Mouse (Mus musculus): ENCODE data around the gene Mdh1.

Mdh1 gene

DNA sequence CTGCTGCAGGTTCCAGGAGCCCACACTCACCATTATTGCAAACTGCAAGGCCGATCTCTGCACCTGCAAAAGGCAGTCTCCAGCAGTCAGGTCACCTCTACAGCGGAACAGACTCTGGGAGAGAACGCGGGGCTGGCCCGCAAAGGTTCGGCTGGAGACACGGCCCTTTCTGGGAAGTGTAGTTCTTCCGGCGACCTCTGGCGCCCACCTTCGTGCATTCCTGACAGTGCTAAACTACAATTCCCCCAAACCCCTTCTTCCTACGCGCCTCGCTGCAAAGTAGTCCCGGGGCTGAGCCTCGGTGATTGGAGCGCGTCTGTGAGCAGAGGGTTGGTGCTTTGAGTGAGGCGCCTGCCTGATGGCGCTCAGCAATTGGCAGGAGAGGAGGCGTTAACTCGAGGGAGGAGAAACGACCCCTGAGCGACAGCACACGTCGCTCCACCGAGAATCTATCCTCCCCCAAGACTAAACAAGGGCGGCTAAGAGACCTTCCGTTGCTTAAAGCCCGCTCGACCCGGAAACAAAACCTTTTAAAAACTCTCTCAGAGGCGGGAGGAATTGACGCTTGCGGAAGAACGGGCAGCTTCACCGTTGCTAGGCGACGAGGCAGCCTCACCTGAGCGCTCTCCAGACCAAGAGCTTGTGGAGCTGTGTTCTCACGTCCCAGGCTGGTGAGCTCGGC is at the start of gene Mdh1, which contains the start of gene Wdpcp:
TSS of gene Mdh1 (minus strand) at position 668 of the 682 bp plus-strand sequence.
TSS of gene Wdpcp (plus strand) at position 536 of the 682 bp plus-strand sequence.
- ChIA-PET POLR2A (interaction anchor here in 2 of 4 experiments (0.6 to 1.1 kb wide), 4 partner anchors 9 to 319 kb away, joined by 3 to 10 read pairs (median 3); no protein-coding TSS in a partner anchor), CTCF (interaction anchor here in 1 of 4 experiments (0.5 kb wide), 1 partner anchor 245 kb away, joined by 12 read pairs; no protein-coding TSS in a partner anchor)

DNA sequence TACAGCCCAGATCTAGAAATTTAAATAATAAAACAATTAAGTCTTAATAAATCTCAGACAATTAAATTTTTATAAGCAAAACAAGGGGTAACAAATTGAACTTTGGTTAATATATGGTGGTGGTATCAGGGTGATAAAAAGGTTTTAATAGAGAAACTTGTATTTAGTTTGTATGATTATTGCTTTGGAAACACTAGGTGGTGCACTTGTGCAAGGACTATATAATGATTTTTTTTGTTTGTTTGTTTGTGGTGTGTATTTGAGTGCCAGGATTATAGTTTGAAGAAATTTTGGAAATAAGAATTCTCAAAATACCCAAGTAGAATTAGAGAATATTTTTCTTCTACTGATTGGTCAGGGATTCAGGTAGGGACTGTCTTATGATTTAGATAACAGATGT is 43.7 kb upstream of the Mdh1 start:
- POLR2A ChIA-PET, result no interaction called here
- CTCF ChIA-PET, result no interaction called here

DNA sequence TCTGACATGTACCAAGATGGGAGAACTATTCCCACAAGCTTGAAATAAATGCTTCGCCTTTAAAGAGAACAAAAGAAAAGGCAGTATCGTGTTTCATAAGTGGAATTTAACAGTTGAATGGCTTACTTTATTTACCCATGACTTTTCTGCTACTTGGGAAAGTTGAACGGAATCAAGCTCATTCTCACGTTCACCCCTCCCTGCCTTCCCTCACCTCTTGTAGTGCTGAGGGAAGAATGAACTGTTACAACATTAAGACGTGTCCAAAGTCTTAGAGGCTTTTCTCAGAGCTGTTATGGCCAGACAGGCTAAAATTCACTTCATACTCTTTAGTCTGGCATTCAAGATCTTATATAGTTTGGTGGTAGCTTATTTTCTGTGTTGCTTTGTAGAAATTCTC is 30.3 kb upstream of the Mdh1 start:
- ChIA-PET CTCF (no interaction called here), POLR2A (interaction anchor here in 1 of 4 experiments (0.7 kb wide), 1 partner anchor 53 kb away, joined by 4 read pairs; no protein-coding TSS in a partner anchor)

DNA sequence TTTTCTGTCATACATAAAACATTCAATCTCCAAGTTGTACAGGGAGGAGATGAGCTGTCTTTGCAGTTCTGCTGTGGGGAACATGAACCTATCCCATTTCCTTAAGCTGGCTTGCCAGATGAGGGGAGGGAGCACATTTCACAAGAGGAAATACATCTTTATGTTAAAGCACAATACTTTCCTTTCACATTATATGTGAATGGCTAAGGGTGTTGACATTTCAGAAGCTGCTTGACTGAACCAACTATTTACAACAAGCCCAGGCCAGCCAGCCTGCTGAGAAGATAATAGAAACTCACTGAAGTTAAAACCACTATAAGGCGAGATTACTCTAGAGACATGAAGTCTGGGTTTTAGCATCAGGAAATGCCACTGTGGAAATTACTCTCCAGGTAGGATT is 11.1 kb upstream of the Mdh1 start:
- POLR2A ChIA-PET, result interaction anchor here in 1 of 4 experiments (0.6 kb wide), 1 partner anchor 43 kb away, joined by 3 read pairs; no protein-coding TSS in a partner anchor
- CTCF ChIA-PET, result no interaction called here

DNA sequence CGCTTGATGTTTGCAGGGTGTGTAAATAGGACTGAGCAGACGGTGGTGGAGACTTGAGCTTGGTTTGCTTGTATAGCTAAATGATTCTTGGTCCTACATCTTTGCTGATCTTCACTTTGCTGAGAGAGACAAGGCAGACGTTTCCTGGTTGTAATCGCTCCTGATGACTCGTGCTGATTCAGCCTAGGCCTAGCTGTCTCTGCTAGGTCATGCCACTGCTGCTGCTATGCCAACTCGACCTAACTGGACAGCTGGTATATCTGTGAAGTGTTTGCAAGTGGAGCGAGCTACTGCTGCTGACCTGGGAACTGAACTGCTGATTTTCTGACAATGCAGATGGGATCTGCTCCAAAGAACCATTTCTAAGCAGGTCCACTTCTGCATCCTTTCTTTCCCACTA is 9.3 kb upstream of the Mdh1 start:
- ChIA-PET CTCF (no interaction called here), POLR2A (interaction anchor here in 2 of 4 experiments (1.2 to 2.0 kb wide), 2 partner anchors 9 kb away, joined by 3 to 10 read pairs; partner anchors contain the start of genes Mdh1 (in 2 of the 2) and Wdpcp (in 2 of the 2))

DNA sequence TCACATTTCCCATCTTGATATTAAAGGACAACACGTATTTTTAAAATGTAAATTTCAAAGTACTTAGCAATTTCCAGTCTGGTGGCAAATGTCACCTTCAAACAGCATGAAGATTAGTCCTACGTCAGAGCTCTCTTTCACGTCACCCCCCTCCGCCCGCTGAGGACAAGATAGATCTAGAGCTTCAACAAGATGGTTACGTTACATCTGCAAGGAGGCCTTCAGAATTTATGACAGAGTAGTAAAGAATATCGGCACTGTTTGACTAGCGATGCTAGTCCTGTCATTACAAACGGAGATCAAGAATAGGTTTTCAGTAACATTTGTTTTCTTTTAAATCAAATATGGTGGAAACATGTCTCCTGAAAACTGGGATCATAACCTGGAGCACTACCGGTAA is 1.2 kb downstream of the Mdh1 start:
- CTCF ChIA-PET, result no interaction called here
- POLR2A ChIA-PET, result interaction anchor here in 2 of 4 experiments (0.6 to 1.1 kb wide), 2 partner anchors 29 to 148 kb away, joined by 3 read pairs; no protein-coding TSS in a partner anchor

DNA sequence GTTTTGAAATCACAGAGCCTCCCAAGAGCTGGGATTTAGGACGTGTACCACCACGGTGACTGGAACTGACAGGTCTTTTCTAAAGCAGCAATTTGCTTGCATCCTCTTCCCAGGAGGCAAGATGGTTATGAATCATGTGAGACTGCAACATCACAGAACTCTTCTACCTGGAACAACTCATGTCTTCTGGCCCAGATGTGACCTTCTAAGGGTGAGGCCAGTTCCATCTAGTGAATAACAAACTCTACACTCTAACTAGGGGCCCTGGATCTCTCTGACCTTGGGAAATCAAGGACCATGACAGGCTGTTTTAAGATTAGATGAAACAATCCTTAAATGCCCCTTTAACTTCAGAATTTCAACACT is 2.1 kb downstream of the Mdh1 start:
- CTCF ChIA-PET, result interaction anchor here in 1 of 4 experiments (0.6 kb wide), 1 partner anchor 42 kb away, joined by 4 read pairs; no protein-coding TSS in a partner anchor
- POLR2A ChIA-PET, result interaction anchor here in 2 of 4 experiments (0.7 to 0.9 kb wide), 3 partner anchors 14 to 698 kb away, joined by 3 to 4 read pairs (median 3); no protein-coding TSS in a partner anchor

DNA sequence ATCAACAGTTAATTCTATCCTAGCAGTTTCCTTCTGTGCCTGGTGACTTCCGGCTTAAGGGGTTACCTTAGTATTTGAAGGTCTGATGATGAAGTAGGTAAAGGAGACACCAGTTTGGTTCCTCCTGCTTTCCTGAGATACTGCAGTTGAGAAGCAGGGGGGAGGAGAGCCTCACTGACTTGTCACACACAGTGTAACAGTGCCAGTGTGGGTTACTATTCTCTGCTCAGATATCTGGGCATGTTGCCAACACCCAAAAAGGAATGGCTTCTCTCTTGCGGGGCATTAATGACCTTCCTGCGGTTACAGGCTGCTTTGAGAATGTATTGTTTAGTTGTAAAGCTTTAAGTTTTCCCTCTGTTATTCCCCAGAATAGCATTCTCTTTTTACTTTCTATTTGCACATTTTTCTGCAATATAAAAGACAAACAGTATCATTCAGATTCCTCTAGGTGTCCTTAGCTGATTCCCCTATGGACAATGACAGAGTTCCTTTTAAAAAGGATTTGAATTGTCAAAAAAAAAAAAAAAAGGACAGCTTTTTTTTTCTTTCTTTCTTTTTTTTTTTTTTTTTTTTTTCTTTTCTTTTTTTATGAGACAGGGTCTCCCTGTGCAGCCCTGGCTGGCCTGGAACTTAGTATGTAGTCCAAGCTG is 2.6 kb downstream of the Mdh1 start:
- CTCF ChIA-PET, result interaction anchor here in 3 of 4 experiments (0.6 to 0.7 kb wide), 4 partner anchors 42 to 1137 kb away, joined by 3 to 7 read pairs (median 4); no protein-coding TSS in a partner anchor
- POLR2A ChIA-PET, result interaction anchor here in 3 of 4 experiments (0.5 to 1.2 kb wide), 5 partner anchors 11 to 697 kb away, joined by 3 to 4 read pairs (median 3); no protein-coding TSS in a partner anchor

DNA sequence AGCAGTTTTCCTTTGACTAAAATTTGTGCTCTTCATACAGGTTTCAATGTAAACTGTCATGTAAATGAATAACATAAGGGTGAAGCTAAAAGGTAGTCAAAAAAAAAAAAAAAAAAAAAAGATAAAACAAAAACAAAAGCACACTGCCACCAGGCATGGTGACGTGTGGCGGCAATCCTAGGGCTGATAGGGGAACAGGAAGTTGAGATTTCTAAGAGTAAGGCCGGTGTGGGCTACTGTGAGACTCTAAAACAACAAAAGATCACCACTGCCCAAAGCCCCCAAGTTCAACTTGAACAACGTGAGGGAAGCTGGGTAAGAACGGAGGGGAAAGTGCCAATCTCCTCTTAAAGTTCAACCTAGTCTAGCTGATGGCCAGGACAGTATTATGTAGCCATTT is 3.2 kb downstream of the Mdh1 start:
- CTCF ChIA-PET, result interaction anchor here in 2 of 4 experiments (0.7 kb wide), 3 partner anchors 430 to 1137 kb away, joined by 3 to 4 read pairs (median 3); no protein-coding TSS in a partner anchor
- POLR2A ChIA-PET, result interaction anchor here in 3 of 4 experiments (0.5 to 1.2 kb wide), 4 partner anchors 8 to 436 kb away, joined by 3 read pairs; no protein-coding TSS in a partner anchor

DNA sequence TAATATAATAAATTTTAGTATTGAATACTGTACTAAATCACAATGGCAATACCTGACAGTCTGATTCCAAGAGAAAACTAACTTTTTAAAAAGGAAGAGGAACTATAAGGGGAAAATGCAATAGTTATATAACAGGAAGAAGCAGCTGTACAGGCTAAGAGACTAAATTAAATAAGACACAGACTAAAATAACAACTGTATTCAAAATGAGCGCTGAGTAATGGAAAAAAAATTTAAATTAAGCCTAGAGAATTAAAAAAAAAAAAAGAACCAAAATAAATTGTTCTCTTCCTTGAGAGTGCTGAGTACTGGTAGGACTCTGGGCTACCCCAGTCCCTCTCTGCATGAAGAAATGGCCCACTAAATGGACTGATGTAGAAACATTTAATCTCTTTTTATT is 4.4 kb downstream of the Mdh1 start:
- CTCF ChIA-PET, result no interaction called here
- POLR2A ChIA-PET, result no interaction called here

DNA sequence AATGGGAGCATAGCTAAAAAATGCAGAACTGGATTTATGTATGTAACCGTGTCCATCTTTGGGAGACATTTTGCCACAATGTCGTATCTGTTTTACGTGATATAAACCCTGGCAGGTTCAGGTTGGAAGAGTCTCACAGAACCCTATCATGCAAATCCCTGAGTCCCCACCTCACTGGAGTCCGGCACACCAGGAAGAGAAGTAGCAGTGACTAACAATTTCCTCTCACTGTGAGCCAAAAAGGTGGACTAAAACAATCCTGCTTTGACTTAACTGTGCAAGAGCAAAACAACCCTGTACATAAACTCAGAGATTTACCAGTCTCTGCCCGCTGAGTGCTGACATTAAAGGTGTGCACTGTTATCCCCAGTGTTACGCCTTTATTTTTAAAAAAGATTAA is 5.2 kb downstream of the Mdh1 start:
- ChIA-PET POLR2A (no interaction called here), CTCF (no interaction called here)

DNA sequence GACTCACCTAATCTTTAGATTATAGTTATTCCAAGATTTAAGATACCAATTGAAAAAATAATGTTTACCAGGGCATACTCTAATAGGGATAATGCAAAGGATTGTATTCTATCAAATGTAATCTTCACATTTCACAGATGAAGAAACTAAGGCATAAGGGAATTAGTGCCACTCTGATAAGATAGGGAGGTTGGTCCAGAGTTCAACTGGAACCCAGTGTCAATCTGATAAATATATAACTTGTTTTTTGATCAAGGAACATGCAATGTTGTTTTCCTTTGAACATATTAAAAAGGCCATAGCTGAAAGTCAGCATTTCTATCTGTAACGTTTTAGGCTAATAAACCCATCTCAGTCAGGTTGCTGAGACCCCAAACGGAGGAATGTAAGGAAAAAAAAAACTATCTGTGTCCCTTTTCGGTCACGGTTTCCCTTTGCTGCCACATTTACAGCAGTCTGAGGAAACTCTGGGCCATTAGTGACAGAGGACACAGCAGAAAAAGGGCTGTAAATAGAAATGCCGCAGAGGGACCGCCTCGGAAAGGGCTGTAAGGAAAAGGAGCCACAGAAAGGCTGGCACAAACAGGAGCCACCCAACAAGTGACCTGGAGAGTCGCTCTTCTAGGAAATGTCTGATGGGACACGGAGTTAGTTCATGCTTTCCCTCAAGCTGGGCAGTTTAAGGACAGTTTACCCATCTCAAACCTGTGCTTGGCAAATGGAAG is 7.3 kb downstream of the Mdh1 start:
- CTCF ChIA-PET, result interaction anchor here in 1 of 4 experiments (0.6 kb wide), 1 partner anchor 1086 kb away, joined by 3 read pairs; no protein-coding TSS in a partner anchor
- POLR2A ChIA-PET, result no interaction called here

DNA sequence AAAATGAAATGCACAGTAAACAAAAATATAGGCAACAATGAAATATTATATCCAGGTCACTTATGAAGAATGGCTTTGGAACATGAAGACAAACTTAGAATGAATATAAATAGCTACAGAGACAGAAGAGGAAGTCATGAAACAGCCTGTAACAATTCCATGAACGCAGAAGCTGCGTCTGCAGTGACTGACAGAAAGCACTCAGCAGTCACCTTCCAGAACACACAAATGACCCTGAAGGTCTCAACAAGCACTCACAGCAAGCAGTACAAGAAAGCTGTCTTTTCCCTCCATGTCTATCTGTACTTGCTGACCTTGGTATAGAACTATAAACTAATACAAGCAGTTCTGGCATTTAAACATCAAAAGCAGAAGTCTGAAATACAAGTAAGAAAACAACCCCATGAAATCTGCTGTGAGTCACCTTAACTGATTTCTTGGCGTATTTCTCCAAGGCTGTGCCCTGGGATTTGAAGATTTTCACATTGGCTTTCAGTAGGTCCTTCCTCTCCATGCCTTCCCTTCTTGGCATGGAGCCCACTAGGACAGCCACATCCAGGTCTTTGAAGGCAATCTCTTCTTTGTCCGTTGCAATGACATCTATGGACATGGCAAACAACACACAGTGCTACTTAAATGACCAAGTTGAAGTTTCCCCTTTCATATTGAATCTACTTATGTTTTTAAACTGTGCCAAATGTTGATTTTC is 8.4 kb downstream of the Mdh1 start:
- CTCF ChIA-PET, result no interaction called here

DNA sequence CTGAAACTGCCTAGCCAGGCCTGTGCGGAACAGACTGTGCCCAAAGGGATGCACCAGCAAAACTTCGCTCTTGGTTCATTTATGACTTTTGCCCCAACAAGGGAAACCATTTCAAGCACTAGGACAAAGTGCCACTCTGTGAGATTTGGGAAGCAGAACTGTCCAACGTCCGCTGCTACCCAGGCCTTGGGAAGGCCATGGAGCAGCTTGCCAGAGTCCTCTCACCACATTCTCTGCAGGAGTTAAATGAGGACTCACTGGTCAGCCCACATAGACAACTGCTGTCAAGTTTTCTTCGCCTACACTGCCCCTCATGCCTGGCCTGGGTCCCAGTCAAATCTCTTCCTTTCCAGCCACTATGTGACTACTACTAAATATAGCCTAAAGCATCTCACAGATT is 10.8 kb downstream of the Mdh1 start:
- ChIA-PET POLR2A (no interaction called here), CTCF (no interaction called here)

More for the DNA sequence above, 8.4 kb downstream of the Mdh1 start:
- POLR2A ChIA-PET, result no interaction called here

DNA sequence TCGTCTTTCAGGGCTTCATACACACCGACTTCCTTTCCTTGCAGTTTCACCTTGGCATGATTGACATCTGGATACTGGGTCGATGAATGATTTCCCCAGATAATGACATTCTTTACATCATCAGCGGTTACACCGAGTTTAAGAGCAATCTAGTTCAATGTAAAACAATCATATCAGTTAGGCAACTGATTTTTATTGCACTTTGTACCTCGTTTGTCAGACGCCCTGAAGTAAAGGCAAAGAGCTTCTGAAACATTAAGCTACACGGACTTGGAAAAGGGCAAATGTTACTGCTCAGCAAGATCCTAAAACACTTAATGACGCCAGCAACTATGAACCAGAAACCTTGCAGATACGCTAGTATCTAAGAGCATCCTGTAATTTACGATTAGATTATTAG is 12.4 kb downstream of the Mdh1 start:
- ChIA-PET POLR2A (no interaction called here), CTCF (no interaction called here)

DNA sequence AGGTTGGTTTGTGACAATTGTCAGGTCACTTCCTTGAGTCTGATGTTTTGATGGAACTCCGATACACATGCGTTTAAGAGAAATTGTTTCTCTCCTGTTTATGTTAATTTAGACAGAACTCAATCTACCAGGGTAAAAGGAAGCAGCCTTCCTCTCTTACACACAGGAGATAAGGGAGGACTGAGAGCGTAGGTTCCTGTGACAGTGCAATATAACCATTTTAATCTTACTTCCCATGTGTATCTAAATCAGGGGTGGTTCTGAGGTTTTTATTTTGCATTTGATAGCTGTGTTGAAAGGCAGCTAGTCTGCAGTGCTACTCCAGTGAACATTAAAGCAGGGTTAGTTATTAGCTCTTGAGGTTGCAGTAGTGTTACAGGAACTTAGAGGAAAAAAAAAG is 20.1 kb downstream of the Mdh1 start:
- POLR2A ChIA-PET, result no interaction called here

DNA sequence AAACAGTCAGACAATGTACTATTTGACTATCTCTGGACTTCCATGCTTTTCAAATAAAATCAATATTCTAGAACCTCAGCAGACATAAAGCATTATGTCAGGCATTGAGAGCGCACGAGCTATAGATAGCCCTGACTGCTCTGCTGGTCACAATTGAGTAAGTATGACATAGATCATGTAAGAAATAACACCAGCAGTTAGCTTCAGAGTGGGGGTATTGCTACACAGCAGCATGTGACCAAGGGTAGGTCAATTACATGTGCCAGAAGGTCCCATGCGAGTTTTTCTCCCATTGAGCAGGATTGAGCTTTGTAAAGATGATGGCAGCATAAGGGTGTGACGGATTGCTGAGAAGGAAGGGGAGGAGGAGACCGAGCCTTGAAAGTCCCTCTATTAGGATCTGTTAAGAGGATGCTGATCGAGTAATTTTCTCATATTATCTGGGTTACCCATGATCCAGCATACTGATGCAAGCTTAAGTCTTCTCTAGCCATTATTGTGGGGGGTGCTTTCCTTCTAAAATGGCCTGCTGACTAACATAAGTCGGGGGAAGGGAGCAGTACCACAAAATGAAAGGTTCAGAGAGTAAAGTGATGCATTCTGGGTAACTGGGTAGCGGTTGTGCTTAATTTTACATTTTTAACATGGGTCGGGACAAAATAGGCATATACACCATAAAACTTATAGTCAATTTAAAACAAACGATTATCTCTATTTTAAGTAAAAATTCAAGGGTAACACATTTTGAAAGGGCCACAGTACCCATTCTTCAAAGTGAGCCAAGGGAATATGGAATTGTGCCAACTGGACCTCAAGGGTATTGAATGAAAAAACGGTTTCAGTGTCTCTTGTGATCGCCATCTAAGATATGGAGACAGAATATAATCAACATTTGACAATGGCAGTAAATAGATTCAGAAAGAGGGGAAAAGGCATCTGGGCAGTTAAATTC is 21.7 kb downstream of the Mdh1 start:
- ChIA-PET POLR2A (interaction anchor here in 2 of 4 experiments (0.8 to 0.9 kb wide), 2 partner anchors 10 to 52 kb away, joined by 3 to 4 read pairs; no protein-coding TSS in a partner anchor), CTCF (interaction anchor here in 1 of 4 experiments (0.7 kb wide), 1 partner anchor 1190 kb away, joined by 4 read pairs; no protein-coding TSS in a partner anchor)

More for the DNA sequence above, 20.1 kb downstream of the Mdh1 start:
- CTCF ChIA-PET, result no interaction called here

DNA sequence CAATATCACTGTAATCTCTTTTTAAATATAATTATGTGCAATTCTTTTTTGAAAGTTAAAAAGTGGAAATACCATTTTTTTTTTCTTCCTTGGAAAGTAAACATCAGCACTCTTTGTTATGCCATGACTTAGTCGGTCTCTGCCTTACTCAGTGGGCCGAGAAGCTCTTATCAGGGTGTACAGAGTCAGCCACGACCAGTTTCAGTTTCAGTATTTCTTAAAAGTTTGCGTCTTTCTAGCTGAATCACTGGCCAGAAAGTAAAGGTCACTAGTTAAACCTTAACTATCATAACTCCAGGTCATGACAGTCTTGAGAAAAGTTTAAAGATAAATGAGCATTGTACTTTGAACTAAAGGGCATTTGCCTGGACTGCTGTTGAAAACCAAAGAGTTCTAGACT is 22.4 kb downstream of the Mdh1 start:
- POLR2A ChIA-PET, result interaction anchor here in 2 of 4 experiments (0.8 to 0.9 kb wide), 2 partner anchors 9 to 53 kb away, joined by 3 to 4 read pairs; no protein-coding TSS in a partner anchor

More for the DNA sequence above, 22.4 kb downstream of the Mdh1 start:
- CTCF ChIA-PET, result no interaction called here

Data from embryonic stem cell, embryonic (primary cell).